Mouse (Mus musculus) limb, embryonic 13.5 days (tissue): ENCODE measurements at regions not wholly inside any gene's neighbourhood (a gene's known extent, or its start where the extent isn't known, plus 50 kb on each side); places are given as distances from the start of the nearest gene placed in this dataset.
"Not testable (repeated sequence)": the region's sequence is repeated elsewhere in the genome, so short reads cannot be mapped to it uniquely, and the experiment has no call there.

Experiments used
- ATAC-seq: fragments of 200-750 bp; cut with Nextera tagmentation; 2 replicates; pipeline ENCODE4 v1.8.0; 2017; ENCODE audit warnings: low read depth, moderate number of reproducible peaks, moderate TSS enrichment; ENCODE audit not compliant: low FRiP score
- H3K27ac ChIP-seq: fragments of 300-500 bp; sonication (generic); 2 replicates; pipeline ENCODE4 v1.5.1; 2015; ENCODE audit warnings: inconsistent platforms, mild to moderate bottlenecking, moderate library complexity
- H3K27me3 ChIP-seq: fragments of 300-500 bp; sonication (generic); 2 replicates; pipeline ENCODE4 v1.6.1; 2015; ENCODE audit warnings: mild to moderate bottlenecking, inconsistent platforms
- H3K36me3 ChIP-seq: fragments of 300-500 bp; sonication (generic); 2 replicates; pipeline ENCODE4 v1.6.1; 2015; ENCODE audit warnings: inconsistent platforms, mild to moderate bottlenecking, moderate library complexity
- H3K4me1 ChIP-seq: fragments of 300-500 bp; sonication (generic); 2 replicates; pipeline ENCODE4 v1.6.1; 2015; ENCODE audit warnings: inconsistent platforms
- H3K4me2 ChIP-seq: fragments of 300-500 bp; sonication (generic); replicated peaks from 2 replicates; pipeline ENCODE4 v1.6.1; 2015; ENCODE audit warnings: inconsistent platforms, mild to moderate bottlenecking, moderate library complexity
- H3K4me3 ChIP-seq: fragments of 300-500 bp; sonication (generic); 2 replicates; pipeline ENCODE4 v1.5.1; 2015; ENCODE audit warnings: moderate library complexity, mild to moderate bottlenecking, inconsistent platforms
- H3K9ac ChIP-seq: fragments of 300-500 bp; sonication (generic); 2 replicates; pipeline ENCODE4 v1.6.1; 2015; ENCODE audit warnings: mild to moderate bottlenecking, inconsistent platforms
- H3K9me3 ChIP-seq: fragments of 300-500 bp; sonication (generic); 2 replicates; pipeline ENCODE4 v1.6.1; 2016; ENCODE audit warnings: inconsistent platforms
- WGBS: fragments of 180-500 bp; shearing (Covaris S2); methylation state at CpG from one replicate; pipeline ENCODE4 v1.1.7; 2015; 5-methylcytosine and 5-hydroxymethylcytosine counted together

DNA sequence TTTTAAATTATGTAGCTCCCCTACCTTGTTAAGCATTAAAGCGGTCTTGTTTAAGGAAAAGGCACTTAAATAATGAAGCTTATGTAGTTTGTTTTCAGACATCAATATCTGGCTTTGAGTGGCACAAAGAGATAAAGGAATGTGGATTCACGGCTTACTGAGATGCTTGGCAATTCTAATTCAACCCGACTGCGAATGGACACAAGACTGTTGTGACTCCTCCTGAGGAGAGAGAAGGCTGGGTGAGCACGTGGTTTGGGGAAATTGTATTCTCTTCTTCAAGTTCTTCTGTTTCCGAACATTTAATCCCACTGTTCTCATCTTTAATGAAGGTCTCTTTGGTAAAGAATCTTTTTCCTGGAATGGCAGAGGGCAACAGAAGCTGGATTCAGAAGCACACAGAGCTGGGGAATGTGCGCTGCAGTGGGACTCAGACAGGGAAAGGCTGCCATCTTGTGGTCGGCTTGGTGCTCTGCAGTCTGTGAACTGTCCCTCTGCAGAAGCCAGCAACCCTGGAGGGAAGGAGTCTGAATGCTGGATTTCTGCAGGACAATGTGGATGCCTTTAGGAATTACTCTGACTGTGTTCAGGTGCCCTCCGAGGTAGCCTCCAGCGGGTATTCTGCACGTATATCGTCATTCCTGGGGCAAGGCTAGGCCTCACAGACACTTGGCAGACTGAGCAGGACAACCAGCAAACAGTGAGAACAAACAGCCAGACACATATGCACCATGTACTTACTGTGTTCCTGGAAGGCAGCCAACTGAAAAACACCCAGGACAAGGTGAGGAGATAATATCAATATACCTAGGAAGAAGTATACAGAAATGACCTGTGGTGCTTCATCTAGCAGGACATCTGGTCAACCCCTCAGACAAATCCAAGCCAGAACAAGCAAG, 54.0 kb upstream of the Pax1 start:
- Histone ChIP-seq H3K27me3 (peaks cover 33% of the 10 kb centered on the region), H3K4me2 (no peak overlapping the region)

DNA sequence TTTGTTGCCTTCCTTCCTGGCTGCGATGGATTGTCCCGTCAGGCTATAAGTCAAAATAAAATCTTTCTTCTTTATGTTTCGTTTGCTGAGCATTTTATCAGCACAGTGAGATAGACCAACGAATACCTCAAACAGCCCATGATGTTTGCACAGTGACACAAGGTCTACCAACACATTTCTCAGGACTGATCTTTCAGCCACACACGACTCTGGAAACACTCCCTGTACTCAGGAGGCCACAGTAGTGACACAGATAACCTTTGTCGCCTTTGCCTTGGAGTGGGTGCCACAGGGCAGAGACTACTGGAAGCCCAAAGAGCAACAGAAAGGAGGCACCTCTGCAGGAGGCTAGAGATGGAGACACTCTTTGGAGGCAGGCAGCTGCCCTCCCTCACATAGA, 55.0 kb upstream of the Pax1 start:
- no peak overlapping the region for H3K4me2 ChIP-seq
- no peak overlapping the region for H3K9ac ChIP-seq
- no peak overlapping the region for H3K4me3 ChIP-seq
- no peaks in the 10 kb centered on the region for H3K4me1 ChIP-seq
- H3K36me3 ChIP-seq: no peaks in the 10 kb centered on the region
- no peak for ATAC-seq
- no peak overlapping the region for H3K27ac ChIP-seq
- no peaks in the 10 kb centered on the region for H3K9me3 ChIP-seq
- H3K27me3 ChIP-seq: peaks cover 28% of the 10 kb centered on the region
- WGBS: 77% methylated on average over 6 of the region's 6 CpGs

More for the DNA sequence above, 54.0 kb upstream of the Pax1 start:
- 27% methylated on average over 12 of the region's 12 CpGs for WGBS
- H3K27ac ChIP-seq: no peak overlapping the region
- H3K4me3 ChIP-seq: no peak overlapping the region
- no peaks in the 10 kb centered on the region for H3K9me3 ChIP-seq
- no peak overlapping the region for H3K9ac ChIP-seq
- ATAC-seq: peak; percentile 72
- no peaks in the 10 kb centered on the region for H3K36me3 ChIP-seq
- no peaks in the 10 kb centered on the region for H3K4me1 ChIP-seq

DNA sequence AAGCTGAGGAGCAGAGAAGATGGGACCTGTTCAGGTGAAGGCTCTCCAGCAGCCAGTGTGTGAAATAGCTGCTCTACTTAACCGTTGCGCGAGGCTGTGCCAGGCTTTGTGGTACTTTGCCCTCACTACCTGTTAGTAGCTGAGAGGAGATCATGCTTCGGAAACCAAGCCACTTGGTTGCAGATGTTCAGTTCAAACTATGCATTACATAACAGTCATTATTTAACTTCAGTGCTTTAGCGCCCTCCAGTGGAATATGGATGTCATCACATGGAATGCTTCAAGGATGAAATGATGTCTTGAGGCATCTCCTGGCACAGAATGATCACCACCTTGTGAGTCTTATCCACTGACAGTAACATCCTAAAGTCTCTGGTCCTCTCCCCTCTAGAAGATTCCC, 56.5 kb upstream of the Pax1 start:
- no peak for ATAC-seq

DNA sequence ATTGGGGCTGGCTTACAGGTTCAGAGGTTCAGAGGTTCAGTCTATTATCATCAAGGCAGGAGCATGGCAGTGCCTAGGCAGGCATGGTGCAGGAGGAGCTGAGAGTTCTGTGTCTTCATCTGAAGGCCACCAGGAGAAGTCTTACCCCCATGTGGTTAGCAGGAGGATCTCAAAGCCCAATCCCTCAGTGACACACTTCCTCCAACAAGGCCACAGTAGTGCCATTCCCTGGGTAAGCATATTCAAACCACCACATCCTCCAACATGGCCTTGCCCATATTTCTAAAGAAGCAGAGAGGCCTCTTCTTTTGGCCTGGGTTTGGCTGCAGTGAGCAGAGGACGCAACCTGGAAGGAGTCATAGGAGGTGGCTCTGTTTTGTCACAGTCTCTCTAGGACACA, 61.2 kb upstream of the Pax1 start:
- H3K27ac ChIP-seq: no peak overlapping the region
- H3K27me3 ChIP-seq: peaks cover 10% of the 10 kb centered on the region
- 92% methylated on average over 1 of the region's 1 CpGs for WGBS
- H3K4me3 ChIP-seq: no peak overlapping the region
- ATAC-seq: no peak
- H3K9me3 ChIP-seq: no peaks in the 10 kb centered on the region
- no peaks in the 10 kb centered on the region for H3K36me3 ChIP-seq
- peaks cover 11% of the 10 kb centered on the region for H3K4me1 ChIP-seq
- H3K9ac ChIP-seq: no peak overlapping the region
- H3K4me2 ChIP-seq: no peak overlapping the region

More for the DNA sequence above, 56.5 kb upstream of the Pax1 start:
- H3K27me3 ChIP-seq: peaks cover 28% of the 10 kb centered on the region
- no peaks in the 10 kb centered on the region for H3K4me1 ChIP-seq
- no peak overlapping the region for H3K27ac ChIP-seq
- no peak overlapping the region for H3K4me3 ChIP-seq
- H3K9ac ChIP-seq: no peak overlapping the region
- H3K9me3 ChIP-seq: no peaks in the 10 kb centered on the region
- H3K36me3 ChIP-seq: no peaks in the 10 kb centered on the region
- WGBS: 28% methylated on average over 5 of the region's 5 CpGs
- H3K4me2 ChIP-seq: no peak overlapping the region

DNA sequence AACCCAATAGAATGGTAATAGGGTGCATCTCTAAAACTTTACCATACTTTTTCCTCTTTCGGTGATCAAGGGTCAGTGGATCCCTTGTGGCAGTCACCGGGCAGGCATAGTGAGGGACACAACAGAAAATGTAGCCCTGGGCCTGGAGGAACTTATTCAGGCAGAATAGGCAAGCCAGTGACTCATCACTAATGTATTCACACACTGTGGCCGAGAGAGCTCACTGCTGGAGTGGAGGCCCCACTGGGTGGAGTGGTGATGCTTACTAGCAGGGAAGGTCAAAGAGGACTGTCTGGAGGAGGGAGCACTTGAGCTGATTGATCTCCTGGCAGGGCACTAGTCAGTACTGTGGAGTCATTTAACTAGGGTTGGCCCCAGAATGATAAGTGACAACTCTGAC, 62.4 kb upstream of the Pax1 start:
- H3K9ac ChIP-seq: no peak overlapping the region
- no peak overlapping the region for H3K4me3 ChIP-seq
- H3K9me3 ChIP-seq: no peaks in the 10 kb centered on the region
- peaks cover 3% of the 10 kb centered on the region; the same call in 1 of the 2 replicates for H3K27me3 ChIP-seq
- H3K27ac ChIP-seq: no peak overlapping the region
- H3K36me3 ChIP-seq: no peaks in the 10 kb centered on the region
- ATAC-seq: no peak
- H3K4me2 ChIP-seq: no peak overlapping the region
- WGBS: 84% methylated on average over 3 of the region's 3 CpGs
- H3K4me1 ChIP-seq: peaks cover 11% of the 10 kb centered on the region

DNA sequence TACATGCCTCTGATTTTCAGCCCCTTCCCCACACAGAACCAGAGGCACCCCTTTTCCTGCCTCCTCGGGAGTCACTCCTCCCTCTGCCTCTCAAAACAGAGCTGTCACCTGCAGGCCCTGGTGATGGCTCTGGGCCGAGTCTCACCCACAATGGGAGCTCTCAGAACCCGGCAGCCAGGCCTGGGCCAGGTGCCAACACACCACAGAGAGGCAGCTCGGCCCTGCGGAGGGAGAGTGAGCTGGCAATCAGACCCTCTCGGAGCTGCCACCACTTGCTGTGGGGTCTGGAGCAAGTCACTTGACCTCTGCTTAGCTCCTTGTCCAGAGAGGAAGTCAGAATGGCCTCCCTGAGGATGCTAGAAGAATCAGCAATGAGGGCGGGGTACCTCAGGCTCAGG, 63.2 kb upstream of the Pax1 start:
- Histone ChIP-seq H3K27ac (no peak overlapping the region; the same call in 1 of the 2 replicates), H3K9ac (no peak overlapping the region), H3K4me1 (peaks cover 11% of the 10 kb centered on the region), H3K27me3 (peaks cover 3% of the 10 kb centered on the region; the same call in 1 of the 2 replicates), H3K9me3 (no peaks in the 10 kb centered on the region), H3K4me3 (no peak overlapping the region), H3K4me2 (0 out of 2 replicates have a peak overlapping the region, but pooled peaks have one; percentile 9), H3K36me3 (no peaks in the 10 kb centered on the region)
- ATAC-seq: peak; percentile 81
- WGBS: 42% methylated on average over 7 of the region's 7 CpGs

DNA sequence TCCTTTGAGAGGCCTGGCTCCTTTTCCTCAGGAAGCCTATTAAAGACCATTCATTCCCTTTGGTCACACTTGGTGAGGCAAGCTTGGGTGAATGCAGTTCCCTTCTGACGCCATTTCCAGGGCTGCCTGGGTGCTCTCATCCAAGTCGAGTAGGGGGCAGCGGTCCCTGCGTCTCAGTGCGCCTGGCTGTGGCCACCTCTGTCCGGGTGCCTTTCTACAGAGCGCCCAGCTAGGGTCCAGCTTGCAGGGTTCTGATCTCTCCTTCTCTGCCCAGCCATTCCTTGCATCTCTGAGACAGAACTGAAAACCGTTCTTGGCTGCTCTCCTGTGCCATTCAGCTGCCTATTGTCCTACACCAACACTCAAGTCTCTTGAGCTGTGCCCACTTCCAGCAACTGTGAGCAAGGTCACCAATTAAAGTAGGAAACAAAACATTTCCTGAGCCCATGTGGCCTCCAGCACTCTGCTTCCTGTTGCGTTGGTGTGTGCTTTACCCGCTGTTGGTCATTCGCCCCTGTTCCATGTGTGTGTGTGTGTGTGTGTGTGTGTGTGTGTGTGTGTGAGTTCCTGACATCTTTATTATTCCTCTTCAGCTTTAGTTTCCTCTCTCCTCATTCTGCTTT, 63.7 kb upstream of the Pax1 start:
- peak; percentile 36; the same call in 1 of the 2 replicates for ATAC-seq
- no peaks in the 10 kb centered on the region for H3K36me3 ChIP-seq
- H3K4me3 ChIP-seq: no peak overlapping the region
- H3K9me3 ChIP-seq: no peaks in the 10 kb centered on the region
- H3K4me2 ChIP-seq: no peak overlapping the region
- WGBS: 80% methylated on average over 11 of the region's 11 CpGs
- H3K27ac ChIP-seq: no peak overlapping the region; the same call in 1 of the 2 replicates
- peaks cover 3% of the 10 kb centered on the region; the same call in 1 of the 2 replicates for H3K27me3 ChIP-seq
- peaks cover 11% of the 10 kb centered on the region for H3K4me1 ChIP-seq
- H3K9ac ChIP-seq: no peak overlapping the region

DNA sequence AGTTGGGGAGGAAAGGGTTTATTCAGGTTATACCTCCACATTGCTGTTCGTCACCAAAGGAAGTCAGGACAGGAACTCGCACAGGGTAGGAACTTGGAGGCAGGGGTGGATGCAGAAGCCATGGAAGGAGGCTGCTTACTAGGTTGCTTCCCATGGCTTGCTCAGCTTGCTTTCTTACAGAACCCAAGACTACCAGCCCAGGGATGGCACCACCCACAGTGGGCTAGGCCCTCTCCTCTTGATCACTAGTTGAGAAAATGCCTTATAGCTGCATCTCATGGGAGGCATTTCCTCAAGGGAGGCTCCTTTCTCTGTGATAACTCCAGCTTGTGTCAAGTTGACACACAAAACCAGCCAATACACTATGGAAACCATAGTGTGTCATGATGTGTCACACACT, 66.8 kb upstream of the Pax1 start:
- ATAC-seq, H3K9ac ChIP-seq, H3K36me3 ChIP-seq, H3K27ac ChIP-seq, H3K4me3 ChIP-seq, H3K9me3 ChIP-seq, H3K27me3 ChIP-seq, H3K4me2 ChIP-seq: not testable (repeated sequence)
- WGBS: 85% methylated on average over 2 of the region's 2 CpGs
- H3K4me1 ChIP-seq: peaks cover 11% of the 10 kb centered on the region

DNA sequence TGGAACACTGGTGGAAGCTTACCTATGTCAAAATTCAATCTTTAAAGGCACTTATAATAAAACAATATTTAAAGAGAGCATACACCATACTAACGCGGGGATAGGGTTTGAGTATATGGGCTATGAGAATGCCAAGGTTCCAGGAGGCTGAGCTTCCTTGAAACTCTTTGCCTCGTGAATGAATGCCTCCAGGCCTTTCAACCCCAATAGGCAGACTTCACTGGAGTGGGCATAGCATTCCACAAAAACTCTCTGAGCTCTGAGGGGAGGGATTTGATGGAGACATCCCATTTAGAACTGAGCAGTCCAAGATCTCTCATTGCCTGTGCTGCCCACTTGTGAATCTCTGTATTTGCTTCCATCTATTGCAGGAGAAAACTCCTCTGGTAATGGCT, 68.4 kb upstream of the Pax1 start:
- H3K9ac ChIP-seq: no peak overlapping the region
- WGBS: 56% methylated on average over 3 of the region's 3 CpGs
- H3K27me3 ChIP-seq: no peaks in the 10 kb centered on the region
- no peak overlapping the region for H3K4me2 ChIP-seq
- ATAC-seq: no peak
- H3K4me1 ChIP-seq: peaks cover 6% of the 10 kb centered on the region
- no peaks in the 10 kb centered on the region for H3K9me3 ChIP-seq
- H3K4me3 ChIP-seq: no peak overlapping the region
- no peaks in the 10 kb centered on the region for H3K36me3 ChIP-seq
- H3K27ac ChIP-seq: no peak overlapping the region

DNA sequence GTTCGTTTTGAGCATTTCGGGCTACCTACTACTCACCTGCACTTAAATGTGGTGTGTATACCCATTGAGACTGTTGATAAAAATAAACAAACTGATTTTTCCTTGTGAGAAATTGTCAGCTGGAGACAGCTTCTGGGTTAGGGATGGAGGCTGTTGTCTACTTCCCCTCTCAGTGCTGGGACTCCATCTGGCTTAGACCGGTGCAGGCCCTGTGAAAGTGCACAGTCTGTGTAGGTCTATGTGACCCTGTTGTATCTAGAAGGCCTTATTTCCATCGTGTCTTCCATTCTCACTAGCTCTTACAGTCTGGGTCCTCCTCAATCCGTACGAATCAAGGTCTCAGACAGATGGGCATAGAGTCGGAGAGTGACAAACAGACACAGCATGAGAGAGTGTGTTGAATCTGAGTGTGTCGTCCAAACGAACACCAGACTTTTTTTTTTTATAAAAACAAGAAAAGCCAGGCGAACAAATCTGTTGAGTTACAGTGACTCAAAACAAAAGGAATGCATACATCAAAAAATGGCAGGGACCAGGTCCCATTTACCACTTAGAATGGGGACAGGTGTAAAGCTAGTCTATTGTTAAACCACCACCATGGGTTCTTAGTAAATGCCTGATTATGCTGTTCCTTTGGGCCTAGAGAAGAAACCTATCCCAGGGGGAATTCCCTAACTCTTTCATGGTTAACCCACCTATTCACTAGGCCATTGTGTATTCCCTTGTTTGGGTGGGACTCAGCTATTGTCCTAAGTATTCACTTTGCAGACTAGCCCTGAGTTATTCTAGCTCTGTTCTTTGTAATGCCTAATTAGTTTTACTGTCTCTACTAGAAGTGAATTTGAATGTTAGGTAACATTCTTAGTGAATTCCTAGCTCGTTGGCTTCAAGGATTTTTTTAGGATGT, 69.1 kb upstream of the Pax1 start:
- no peak for ATAC-seq
- H3K4me1 ChIP-seq: no peaks in the 10 kb centered on the region
- H3K36me3 ChIP-seq: no peaks in the 10 kb centered on the region
- no peaks in the 10 kb centered on the region for H3K27me3 ChIP-seq
- no peak overlapping the region for H3K4me3 ChIP-seq
- WGBS: 66% methylated on average over 11 of the region's 11 CpGs
- H3K27ac ChIP-seq: no peak overlapping the region
- H3K9ac ChIP-seq: no peak overlapping the region
- no peak overlapping the region for H3K4me2 ChIP-seq
- no peaks in the 10 kb centered on the region for H3K9me3 ChIP-seq

DNA sequence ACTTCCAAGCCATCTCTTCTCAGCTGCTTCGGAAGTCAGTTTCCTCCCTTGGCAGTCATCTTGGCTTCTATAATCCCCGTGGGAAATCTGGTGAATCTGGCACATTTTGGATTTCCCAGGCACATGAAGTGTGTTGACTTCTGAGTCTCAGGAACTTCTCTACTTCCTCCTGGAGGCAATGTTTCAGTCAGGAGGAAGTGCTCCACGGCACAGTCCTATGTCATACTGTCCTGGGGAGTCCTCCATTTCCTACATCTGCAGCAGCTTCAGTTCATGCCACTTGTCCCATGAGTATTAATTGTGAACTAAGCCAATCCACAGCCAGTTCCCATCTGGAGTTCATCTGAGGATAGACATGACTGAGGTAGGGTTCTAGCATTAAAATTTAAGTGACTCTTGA, 78.3 kb upstream of the Pax1 start:
- Histone ChIP-seq H3K36me3 (no peaks in the 10 kb centered on the region), H3K9me3 (no peaks in the 10 kb centered on the region), H3K4me2 (no peak overlapping the region), H3K4me3 (no peak overlapping the region), H3K9ac (no peak overlapping the region), H3K27me3 (0 out of 2 replicates have a peak, but pooled peaks cover 6% of the 10 kb centered on the region), H3K27ac (no peak overlapping the region), H3K4me1 (no peaks in the 10 kb centered on the region)
- WGBS: 78% methylated on average over 3 of the region's 3 CpGs
- no peak for ATAC-seq

DNA sequence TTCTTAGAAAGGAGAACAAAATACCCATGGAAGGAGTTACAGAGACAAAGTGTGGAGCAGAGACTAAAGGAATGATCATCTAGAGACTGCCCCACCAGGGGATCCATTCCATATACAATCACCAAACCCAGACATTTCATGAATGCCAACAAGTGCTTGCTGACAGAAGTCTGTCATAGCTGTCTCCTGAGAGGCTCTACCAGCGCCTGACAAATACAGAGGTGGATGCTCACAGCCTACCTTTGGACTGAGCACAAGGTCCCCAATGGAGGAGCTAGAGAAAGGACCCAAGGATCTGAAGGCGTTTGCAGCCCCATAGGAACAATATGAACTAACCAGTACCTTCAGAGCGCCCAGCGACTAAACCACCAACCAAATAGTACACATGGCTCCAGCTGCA, 83.6 kb upstream of the Nkx2-2 start:
- no peak overlapping the region for H3K4me3 ChIP-seq
- H3K9ac ChIP-seq: no peak overlapping the region
- no peak overlapping the region for H3K27ac ChIP-seq
- no peak overlapping the region for H3K4me2 ChIP-seq
- no peak for ATAC-seq
- H3K9me3 ChIP-seq: no peaks in the 10 kb centered on the region
- WGBS: 86% methylated on average over 4 of the region's 4 CpGs
- H3K27me3 ChIP-seq: 0 out of 2 replicates have a peak, but pooled peaks cover 2% of the 10 kb centered on the region
- H3K4me1 ChIP-seq: no peaks in the 10 kb centered on the region
- H3K36me3 ChIP-seq: no peaks in the 10 kb centered on the region
